Mouse (Mus musculus) lung, adult 2 months (tissue): ENCODE data around the gene Flrt1.

Experiments used
- CTCF ChIP-seq: fragments of 200-500 bp; IDR thresholded peaks from 2 replicates; pipeline ENCODE4 v1.5.1; 2011; ENCODE audit warnings: mild to moderate bottlenecking, low read length, control low read depth; ENCODE audit not compliant: insufficient read depth
- POLR2A ChIP-seq: fragments of 200-500 bp; IDR thresholded peaks from 2 replicates; pipeline ENCODE4 v1.6.1; 2011; ENCODE audit warnings: low read depth, mild to moderate bottlenecking, control low read depth, low read length, borderline replicate concordance; ENCODE audit errors: extremely low read depth

GRCm38 (mm10) chr19:7151300-7151926 is 45.9 kb upstream of the Flrt1 start:
- TF ChIP-seq CTCF (no peak), POLR2A (no peak)
